Mouse (Mus musculus): ENCODE results near the gene Smyd2. TPM values are rescaled to one million over a fixed set of nuclear protein-coding genes. Genes with fewer than 3 reads are reported as not detected.

Gene Smyd2
- polyA plus RNA-seq, 1 experiment from 2014 or later: 80.3 TPM

DNA sequence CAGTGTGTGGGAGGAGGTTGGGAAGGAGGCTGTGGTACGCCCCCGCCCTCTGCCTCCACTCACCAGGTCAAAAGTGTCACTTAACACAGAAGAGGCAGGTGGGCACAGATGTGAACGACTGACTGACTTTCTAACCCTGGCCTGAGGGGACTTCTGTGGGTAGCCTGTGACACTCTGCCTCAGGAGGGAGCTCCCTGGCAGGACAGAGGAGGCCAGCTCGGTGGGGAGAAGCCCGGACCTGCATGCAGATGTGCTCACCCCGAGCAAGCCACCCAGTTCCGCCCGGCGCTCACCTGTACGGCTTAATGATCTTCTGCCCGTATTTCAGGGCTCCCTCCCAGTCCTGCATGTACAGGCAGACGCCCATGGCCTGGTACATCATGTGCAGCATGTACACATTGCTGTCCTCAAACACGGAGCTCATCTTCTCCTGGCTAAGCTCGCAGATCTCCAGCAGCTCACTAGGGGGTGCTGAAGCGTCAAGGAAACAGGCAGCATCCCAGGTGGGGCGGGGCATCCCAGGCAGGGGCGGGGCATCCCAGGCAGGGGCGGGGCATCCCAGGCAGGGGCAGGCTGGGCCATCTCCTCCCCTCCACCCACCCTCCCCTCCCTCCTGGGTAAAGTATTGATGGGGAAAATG is 38.5 kb downstream of the Smyd2 start:
- H3K9me3 ChIP-seq (ENCODE audit: control insufficient read depth, low read length): no peaks in the 10 kb centered on the region
- no peak overlapping the region for H3K27ac ChIP-seq (ENCODE audit: low read length)
- peak; percentile 27; the same call in 1 of the 2 replicates for ATAC-seq (ENCODE audit: low read depth)
- no peaks in the 10 kb centered on the region for H3K27me3 ChIP-seq (ENCODE audit: control insufficient read depth, insufficient read depth, low read depth, low read length)
- no peak overlapping the region for H3K4me2 ChIP-seq (ENCODE audit: low read depth, low read length)
- H3K4me3 ChIP-seq (ENCODE audit: low read length): no peak overlapping the region
- no peaks in the 10 kb centered on the region for H3K36me3 ChIP-seq (ENCODE audit: control insufficient read depth, insufficient read depth, low read length)
- no peak overlapping the region for H3K9ac ChIP-seq (ENCODE audit: low read length)
- H3K4me1 ChIP-seq (replicated peaks; ENCODE audit: control insufficient read depth, insufficient read depth, low read length): peaks cover 5% of the 10 kb centered on the region
- WGBS: 46% methylated on average over 18 of the region's 18 CpGs

DNA sequence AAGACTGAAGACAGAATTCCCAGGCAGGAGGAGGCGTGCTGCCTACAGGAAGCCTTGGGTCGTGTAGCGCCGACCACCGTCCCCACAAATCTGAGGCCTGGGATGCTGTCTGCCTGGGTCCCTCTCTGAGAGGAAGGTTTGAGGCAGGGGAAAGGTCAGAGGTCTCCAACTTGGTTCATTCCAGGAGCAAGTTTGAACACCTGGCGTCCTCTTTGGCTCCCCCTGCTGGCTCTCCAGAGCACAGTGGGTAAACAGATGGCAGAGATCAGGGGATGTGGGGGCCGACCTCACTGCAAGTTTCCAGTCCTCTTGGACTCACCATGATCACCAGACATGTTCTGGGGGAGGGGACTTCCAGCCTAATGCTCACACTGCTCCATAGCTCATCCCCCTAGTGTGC is 39.3 kb downstream of the Smyd2 start:
- ATAC-seq (ENCODE audit: low read depth): 0 out of 2 replicates have a peak, but pooled peaks have one; percentile 21
- 60% methylated on average over 7 of the region's 7 CpGs for WGBS

DNA sequence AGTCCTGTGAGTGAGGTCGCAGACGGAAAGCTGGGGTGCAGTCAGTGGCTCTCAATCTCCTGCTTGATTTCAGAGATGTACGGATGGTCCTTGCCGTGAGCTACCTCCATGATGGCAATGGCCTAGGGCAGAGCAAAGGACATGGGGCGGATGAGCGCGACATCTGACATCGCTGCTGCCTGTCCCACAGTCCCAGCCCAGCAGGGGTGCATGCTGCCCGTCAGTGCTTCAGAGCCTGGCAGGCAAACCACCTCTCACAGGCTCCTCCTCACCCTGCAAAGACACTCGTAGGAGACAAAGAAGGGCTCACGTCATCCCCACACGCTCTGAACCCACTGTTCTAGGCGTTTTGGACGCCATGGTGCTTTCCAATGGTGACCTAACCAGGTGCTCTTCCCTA is 41.4 kb downstream of the Smyd2 start:
- ATAC-seq (ENCODE audit: low read depth): no peak
- Histone ChIP-seq H3K9ac (ENCODE audit: low read length) (no peak overlapping the region), H3K36me3 (ENCODE audit: control insufficient read depth, insufficient read depth, low read length) (no peaks in the 10 kb centered on the region), H3K4me2 (ENCODE audit: low read depth, low read length) (no peak overlapping the region), H3K4me3 (ENCODE audit: low read length) (no peak overlapping the region), H3K27me3 (ENCODE audit: control insufficient read depth, insufficient read depth, low read depth, low read length) (no peaks in the 10 kb centered on the region), H3K9me3 (ENCODE audit: control insufficient read depth, low read length) (no peaks in the 10 kb centered on the region), H3K27ac (ENCODE audit: low read length) (no peak overlapping the region), H3K4me1 (replicated peaks; ENCODE audit: control insufficient read depth, insufficient read depth, low read length) (peaks cover 9% of the 10 kb centered on the region)
- 80% methylated on average over 14 of the region's 14 CpGs for WGBS

More for the DNA sequence above, 39.3 kb downstream of the Smyd2 start:
- Histone ChIP-seq H3K36me3 (ENCODE audit: control insufficient read depth, insufficient read depth, low read length) (no peaks in the 10 kb centered on the region), H3K9ac (ENCODE audit: low read length) (no peak overlapping the region), H3K4me1 (replicated peaks; ENCODE audit: control insufficient read depth, insufficient read depth, low read length) (peaks cover 5% of the 10 kb centered on the region), H3K9me3 (ENCODE audit: control insufficient read depth, low read length) (no peaks in the 10 kb centered on the region), H3K27ac (ENCODE audit: low read length) (no peak overlapping the region), H3K4me3 (ENCODE audit: low read length) (no peak overlapping the region), H3K4me2 (ENCODE audit: low read depth, low read length) (no peak overlapping the region), H3K27me3 (ENCODE audit: control insufficient read depth, insufficient read depth, low read depth, low read length) (no peaks in the 10 kb centered on the region)

DNA sequence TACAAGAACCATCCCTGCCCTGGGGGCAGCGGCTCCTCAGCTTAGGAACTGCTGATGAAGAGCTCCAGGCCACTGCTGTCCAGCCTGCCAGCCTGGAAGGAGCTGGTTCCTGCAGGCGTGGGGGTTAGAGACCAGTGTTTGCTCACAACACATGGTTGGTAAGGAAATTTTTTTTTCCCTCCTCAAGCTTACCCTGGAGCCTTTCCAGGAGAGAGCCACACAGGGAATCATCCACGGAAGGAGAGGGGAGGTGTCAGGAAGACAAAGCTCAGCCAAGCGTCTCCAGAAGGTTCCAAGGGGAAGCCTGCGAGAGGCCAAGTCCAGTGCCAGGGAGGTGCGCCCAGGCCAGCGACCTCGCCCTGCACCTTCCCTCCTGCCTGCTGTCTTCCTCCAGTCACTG is 42.2 kb downstream of the Smyd2 start:
- Histone ChIP-seq H3K9me3 (ENCODE audit: control insufficient read depth, low read length) (no peaks in the 10 kb centered on the region), H3K27ac (ENCODE audit: low read length) (no peak overlapping the region), H3K4me3 (ENCODE audit: low read length) (no peak overlapping the region), H3K36me3 (ENCODE audit: control insufficient read depth, insufficient read depth, low read length) (no peaks in the 10 kb centered on the region), H3K9ac (ENCODE audit: low read length) (no peak overlapping the region), H3K4me1 (replicated peaks; ENCODE audit: control insufficient read depth, insufficient read depth, low read length) (peaks cover 16% of the 10 kb centered on the region), H3K27me3 (ENCODE audit: control insufficient read depth, insufficient read depth, low read depth, low read length) (no peaks in the 10 kb centered on the region), H3K4me2 (ENCODE audit: low read depth, low read length) (no peak overlapping the region)
- ATAC-seq (ENCODE audit: low read depth): no peak
- 52% methylated on average over 8 of the region's 8 CpGs for WGBS

DNA sequence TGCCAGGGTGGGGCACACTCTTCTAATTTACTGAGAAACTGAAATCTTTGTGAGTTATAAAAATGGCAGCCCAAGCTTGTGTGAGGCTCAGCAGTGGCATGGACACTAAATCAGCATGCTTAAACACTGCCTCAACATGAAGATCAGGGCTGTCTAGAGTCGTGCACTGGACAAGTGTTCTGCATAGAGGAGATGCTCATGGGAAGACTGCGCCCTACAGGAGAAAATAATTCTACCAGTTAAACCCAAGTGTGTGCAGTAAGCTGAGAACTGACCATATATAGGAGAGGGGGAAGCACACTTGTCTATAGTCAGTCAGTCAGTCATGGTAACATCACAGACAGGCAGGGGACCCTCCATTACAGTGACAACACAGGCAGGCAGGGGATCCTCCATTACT is 43.0 kb downstream of the Smyd2 start:
- H3K36me3 ChIP-seq (ENCODE audit: control insufficient read depth, insufficient read depth, low read length): no peaks in the 10 kb centered on the region
- ATAC-seq (ENCODE audit: low read depth): peak; percentile 34; the same call in 1 of the 2 replicates
- peak overlapping the region; percentile 30; the same call in 1 of the 2 replicates for H3K27ac ChIP-seq (ENCODE audit: low read length)
- no peaks in the 10 kb centered on the region for H3K9me3 ChIP-seq (ENCODE audit: control insufficient read depth, low read length)
- 51% methylated on average over 2 of the region's 2 CpGs for WGBS
- no peak overlapping the region for H3K9ac ChIP-seq (ENCODE audit: low read length)
- peaks cover 23% of the 10 kb centered on the region for H3K4me1 ChIP-seq (replicated peaks; ENCODE audit: control insufficient read depth, insufficient read depth, low read length)
- no peak overlapping the region for H3K4me3 ChIP-seq (ENCODE audit: low read length)
- H3K27me3 ChIP-seq (ENCODE audit: control insufficient read depth, insufficient read depth, low read depth, low read length): no peaks in the 10 kb centered on the region
- no peak overlapping the region for H3K4me2 ChIP-seq (ENCODE audit: low read depth, low read length)

- H3K4me3 ChIP-seq (ENCODE audit: low read length): no peak overlapping the region
- no peaks in the 10 kb centered on the region for H3K27me3 ChIP-seq (ENCODE audit: control insufficient read depth, insufficient read depth, low read depth, low read length)
- 61% methylated on average over 8 of the region's 8 CpGs for WGBS
- no peak overlapping the region for H3K9ac ChIP-seq (ENCODE audit: low read length)
- H3K9me3 ChIP-seq (ENCODE audit: control insufficient read depth, low read length): no peaks in the 10 kb centered on the region
- no peaks in the 10 kb centered on the region for H3K36me3 ChIP-seq (ENCODE audit: control insufficient read depth, insufficient read depth, low read length)
- ATAC-seq (ENCODE audit: low read depth): no peak
- H3K4me1 ChIP-seq (replicated peaks; ENCODE audit: control insufficient read depth, insufficient read depth, low read length): peaks cover 26% of the 10 kb centered on the region
- peak overlapping the region; percentile 79; the same call in 1 of the 2 replicates for H3K27ac ChIP-seq (ENCODE audit: low read length)
- no peak overlapping the region for H3K4me2 ChIP-seq (ENCODE audit: low read depth, low read length)
These were observed 46.0 kb downstream of the Smyd2 start for GRCm38 (mm10) chr1:189876162-189876561.

GRCm38 (mm10) chr1:189875439-189875861 is 46.7 kb downstream of the Smyd2 start:
- Histone ChIP-seq H3K36me3 (ENCODE audit: control insufficient read depth, insufficient read depth, low read length) (no peaks in the 10 kb centered on the region; the same call in 1 of the 2 replicates), H3K27me3 (ENCODE audit: control insufficient read depth, insufficient read depth, low read depth, low read length) (no peaks in the 10 kb centered on the region), H3K9ac (ENCODE audit: low read length) (no peak overlapping the region), H3K27ac (ENCODE audit: low read length) (peak overlapping the region; percentile 86), H3K4me1 (replicated peaks; ENCODE audit: control insufficient read depth, insufficient read depth, low read length) (peaks cover 26% of the 10 kb centered on the region), H3K4me3 (ENCODE audit: low read length) (no peak overlapping the region), H3K9me3 (ENCODE audit: control insufficient read depth, low read length) (no peaks in the 10 kb centered on the region), H3K4me2 (ENCODE audit: low read depth, low read length) (no peak overlapping the region)
- peak; percentile 80 for ATAC-seq (ENCODE audit: low read depth)
- WGBS: 22% methylated on average over 6 of the region's 6 CpGs

- no peak overlapping the region for H3K4me2 ChIP-seq (ENCODE audit: low read depth, low read length)
- no peak overlapping the region for H3K4me3 ChIP-seq (ENCODE audit: low read length)
- peaks cover 5% of the 10 kb centered on the region; the same call in 1 of the 2 replicates for H3K36me3 ChIP-seq (ENCODE audit: control insufficient read depth, insufficient read depth, low read length)
- 74% methylated on average over 8 of the region's 8 CpGs for WGBS
- peaks cover 21% of the 10 kb centered on the region; the same call in 1 of the 2 replicates for H3K4me1 ChIP-seq (replicated peaks; ENCODE audit: control insufficient read depth, insufficient read depth, low read length)
- H3K9ac ChIP-seq (ENCODE audit: low read length): no peak overlapping the region
- H3K27me3 ChIP-seq (ENCODE audit: control insufficient read depth, insufficient read depth, low read depth, low read length): no peaks in the 10 kb centered on the region
- no peak overlapping the region for H3K27ac ChIP-seq (ENCODE audit: low read length)
- H3K9me3 ChIP-seq (ENCODE audit: control insufficient read depth, low read length): no peaks in the 10 kb centered on the region
- no peak for ATAC-seq (ENCODE audit: low read depth)
These were observed 48.6 kb downstream of the Smyd2 start for GRCm38 (mm10) chr1:189873591-189873990.

- Histone ChIP-seq H3K4me1 (replicated peaks; ENCODE audit: control insufficient read depth, insufficient read depth, low read length) (peaks cover 32% of the 10 kb centered on the region), H3K4me2 (ENCODE audit: low read depth, low read length) (no peak overlapping the region), H3K9ac (ENCODE audit: low read length) (no peak overlapping the region), H3K27me3 (ENCODE audit: control insufficient read depth, insufficient read depth, low read depth, low read length) (no peaks in the 10 kb centered on the region), H3K4me3 (ENCODE audit: low read length) (no peak overlapping the region), H3K9me3 (ENCODE audit: control insufficient read depth, low read length) (no peaks in the 10 kb centered on the region), H3K36me3 (ENCODE audit: control insufficient read depth, insufficient read depth, low read length) (peaks cover 5% of the 10 kb centered on the region; the same call in 1 of the 2 replicates), H3K27ac (ENCODE audit: low read length) (no peak overlapping the region)
- 67% methylated on average over 4 of the region's 4 CpGs for WGBS
- ATAC-seq (ENCODE audit: low read depth): no peak
These were observed 50.1 kb downstream of the Smyd2 start for GRCm38 (mm10) chr1:189872050-189872449.

Measured in lung, embryonic 16.5 days (tissue).